Mouse (Mus musculus) kidney, adult 8-10 months (tissue): ENCODE measurements around the gene Pparg.
A peak's percentile ranks its signal among the peaks of the same experiment; 100 is the strongest.

Experiments used
- DNase-seq, 2 experiments: peaks; one replicate each; pipeline ENCODE4 v3.0.0; 2022

Pparg gene

GRCm38 (mm10) chr6:115360776-115361605 is at the start of gene Pparg:
Gene Pparg (plus strand): TSS chr6:115360951.
- DNase-seq, result peak in 1 of 2 experiments; percentile 24

- DNase-seq, result no peak
These were observed 48.0 kb upstream of the Pparg start for GRCm38 (mm10) chr6:115312780-115313179.

GRCm38 (mm10) chr6:115313235-115313738 is 47.5 kb upstream of the Pparg start:
- no peak for DNase-seq

GRCm38 (mm10) chr6:115313910-115314309 is 46.8 kb upstream of the Pparg start:
- no peak for DNase-seq

- no peak for DNase-seq
These were observed 45.0 kb upstream of the Pparg start for GRCm38 (mm10) chr6:115315770-115316169.

- DNase-seq, result no peak
These were observed 43.9 kb upstream of the Pparg start for GRCm38 (mm10) chr6:115316811-115317221.

GRCm38 (mm10) chr6:115318811-115319210 is 41.9 kb upstream of the Pparg start:
- no peak for DNase-seq

- DNase-seq, result no peak
These were observed 41.1 kb upstream of the Pparg start for GRCm38 (mm10) chr6:115319686-115320085.

GRCm38 (mm10) chr6:115320927-115321714 is 39.6 kb upstream of the Pparg start:
- no peak for DNase-seq

GRCm38 (mm10) chr6:115321883-115322351 is 38.8 kb upstream of the Pparg start:
- no peak for DNase-seq

- DNase-seq, result no peak
These were observed 37.8 kb upstream of the Pparg start for GRCm38 (mm10) chr6:115322956-115323355.

GRCm38 (mm10) chr6:115330964-115331363 is 29.8 kb upstream of the Pparg start:
- no peak for DNase-seq

- DNase-seq, result no peak
These were observed 27.6 kb upstream of the Pparg start for GRCm38 (mm10) chr6:115333099-115333694.

- no peak for DNase-seq
These were observed 25.2 kb upstream of the Pparg start for GRCm38 (mm10) chr6:115335536-115335935.

- no peak for DNase-seq
These were observed 20.7 kb upstream of the Pparg start for GRCm38 (mm10) chr6:115340084-115340483.

GRCm38 (mm10) chr6:115343096-115343495 is 17.7 kb upstream of the Pparg start:
- DNase-seq, result no peak

GRCm38 (mm10) chr6:115343570-115343969 is 17.2 kb upstream of the Pparg start:
- no peak for DNase-seq

GRCm38 (mm10) chr6:115344101-115344500 is 16.6 kb upstream of the Pparg start:
- no peak for DNase-seq

GRCm38 (mm10) chr6:115344513-115344912 is 16.2 kb upstream of the Pparg start:
- no peak for DNase-seq

GRCm38 (mm10) chr6:115345013-115345412 is 15.7 kb upstream of the Pparg start:
- DNase-seq, result no peak

- DNase-seq, result no peak
These were observed 10.9 kb upstream of the Pparg start for GRCm38 (mm10) chr6:115349641-115350464.
